ENCODE assay signal across 9 mouse cellular contexts in the genomic region with DNA sequence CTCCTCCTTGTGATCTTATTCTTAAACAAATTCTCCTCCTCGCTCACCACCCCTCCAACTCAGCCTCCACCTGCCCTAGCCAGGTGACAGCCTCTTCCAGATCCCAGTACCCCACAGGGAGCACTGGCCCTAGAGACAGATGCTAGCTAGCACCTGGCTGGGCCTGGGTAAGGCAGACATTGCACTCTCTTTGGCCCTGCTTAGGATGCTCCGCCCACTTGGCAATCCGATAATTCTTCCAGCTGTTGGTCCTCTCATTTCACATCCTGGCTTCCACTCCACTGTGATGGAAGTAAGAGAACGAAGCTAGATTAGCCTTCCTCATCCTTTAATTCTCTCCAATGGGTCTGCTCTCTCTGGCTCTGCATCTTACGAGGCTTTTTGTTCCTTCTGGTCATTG.
DNase-seq lines count a peak whose midpoint lies in the region; ATAC-seq lines count a peak whose summit lies in the region.
"Had no signal": no experiment of that assay in that cellular context is flagged by ENCODE, and none has a peak within 500 bp of the region (broad histone marks: within the 10 kb centered on the region; RNA-seq: fewer than 3 reads in every experiment).

No protein-coding gene starts in this region.

- H3K4me3 ChIP-seq in forebrain, embryonic 13.5 days, result no peak overlapping the region
- no peak overlapping the region for H3K4me3 ChIP-seq in forebrain, embryonic 14.5 days (ENCODE audit: low read depth, low read length)
- H3K4me3 ChIP-seq in hindbrain, embryonic 15.5 days, result no peak overlapping the region
- H3K4me3 ChIP-seq in midbrain, embryonic 14.5 days (replicated peaks; ENCODE audit: low read depth, low read length), result no peak overlapping the region
- H3K4me3 ChIP-seq: embryonic facial prominence, embryonic 13.5 days had no signal

- H3K9ac ChIP-seq in forebrain, embryonic 13.5 days, result no peak overlapping the region
- H3K9ac ChIP-seq in forebrain, embryonic 14.5 days (ENCODE audit: low read length), result no peak overlapping the region
- H3K9ac ChIP-seq in hindbrain, embryonic 15.5 days, result no peak overlapping the region
- no peak overlapping the region for H3K9ac ChIP-seq in midbrain, embryonic 14.5 days (replicated peaks; ENCODE audit: low read length)
- H3K9ac ChIP-seq: embryonic facial prominence, embryonic 13.5 days had no signal

- no peak for DNase-seq in forebrain, embryonic 14.5 days (ENCODE audit: low spot score)
- DNase-seq in gastrocnemius, postnatal 14 days, result peak; percentile 42
- no peak for DNase-seq in midbrain, embryonic 14.5 days
- no peak for DNase-seq in natural killer cell, adult 2 months (ENCODE audit: low spot score in 2 of 2)
- no peak for DNase-seq in left cerebral cortex, postnatal 36 days (ENCODE audit: low spot score in 2 of 2)
- DNase-seq in cerebellum, adult 11-12 months, result no peak

- ATAC-seq in forebrain, embryonic 13.5 days, result no peak
- ATAC-seq in forebrain, embryonic 14.5 days, result no peak
- no peak for ATAC-seq in hindbrain, embryonic 15.5 days (ENCODE audit: low FRiP score, low read depth)
- ATAC-seq in midbrain, embryonic 14.5 days (ENCODE audit: low FRiP score, low TSS enrichment), result no peak

- no peak overlapping the region for H3K27ac ChIP-seq in forebrain, embryonic 13.5 days
- H3K27ac ChIP-seq in forebrain, embryonic 14.5 days (ENCODE audit: low read depth, low read length), result no peak overlapping the region
- H3K27ac ChIP-seq in hindbrain, embryonic 15.5 days (replicated peaks), result no peak overlapping the region
- H3K27ac ChIP-seq in midbrain, embryonic 14.5 days (replicated peaks; ENCODE audit: low read depth, low read length), result no peak overlapping the region
- H3K27ac ChIP-seq: embryonic facial prominence, embryonic 13.5 days had no signal

- peak overlapping the region; percentile 39; the same call in 1 of the 2 replicates for H3K4me2 ChIP-seq in forebrain, embryonic 13.5 days
- H3K4me2 ChIP-seq in forebrain, embryonic 14.5 days (ENCODE audit: low read length), result no peak overlapping the region
- peak overlapping the region; percentile 44 for H3K4me2 ChIP-seq in hindbrain, embryonic 15.5 days
- H3K4me2 ChIP-seq in midbrain, embryonic 14.5 days (ENCODE audit: low read length), result peak overlapping the region; percentile 41
- H3K4me2 ChIP-seq: embryonic facial prominence, embryonic 13.5 days had no signal

- no peaks in the 10 kb centered on the region for H3K9me3 ChIP-seq in forebrain, embryonic 13.5 days (replicated peaks)
- no peaks in the 10 kb centered on the region for H3K9me3 ChIP-seq in forebrain, embryonic 14.5 days (replicated peaks; ENCODE audit: control insufficient read depth, low read length)
- no peaks in the 10 kb centered on the region for H3K9me3 ChIP-seq in hindbrain, embryonic 15.5 days
- H3K9me3 ChIP-seq in midbrain, embryonic 14.5 days (ENCODE audit: control insufficient read depth, low read length), result no peaks in the 10 kb centered on the region
- H3K9me3 ChIP-seq: embryonic facial prominence, embryonic 13.5 days had no signal

- H3K27me3 ChIP-seq in forebrain, embryonic 13.5 days, result 0 out of 2 replicates have a peak, but pooled peaks cover 3% of the 10 kb centered on the region
- no peaks in the 10 kb centered on the region for H3K27me3 ChIP-seq in forebrain, embryonic 14.5 days (replicated peaks; ENCODE audit: control insufficient read depth, insufficient read depth, low read length)
- H3K27me3 ChIP-seq in hindbrain, embryonic 15.5 days, result no peaks in the 10 kb centered on the region
- no peaks in the 10 kb centered on the region for H3K27me3 ChIP-seq in midbrain, embryonic 14.5 days (ENCODE audit: control insufficient read depth, insufficient read depth, low read length)

- intact Hi-C loops in gastrocnemius, postnatal 14 days (cut with DNase I; ENCODE audit: low total_unique reads), result no loop called here
- intact Hi-C loops in left cerebral cortex, postnatal 36 days (cut with DNase I), result no loop called here

- H3K4me1 ChIP-seq in forebrain, embryonic 13.5 days, result peaks cover 19% of the 10 kb centered on the region
- peaks cover 7% of the 10 kb centered on the region; the same call in 1 of the 2 replicates for H3K4me1 ChIP-seq in forebrain, embryonic 14.5 days (ENCODE audit: control insufficient read depth, insufficient read depth, low read length)
- peaks cover 20% of the 10 kb centered on the region for H3K4me1 ChIP-seq in hindbrain, embryonic 15.5 days (replicated peaks)
- H3K4me1 ChIP-seq in midbrain, embryonic 14.5 days (ENCODE audit: control insufficient read depth, insufficient read depth, low read length), result no peaks in the 10 kb centered on the region

- no peaks in the 10 kb centered on the region for H3K36me3 ChIP-seq in forebrain, embryonic 13.5 days (ENCODE audit: poor library complexity, severe bottlenecking)
- H3K36me3 ChIP-seq in forebrain, embryonic 14.5 days (ENCODE audit: control insufficient read depth, insufficient read depth, low read length), result no peaks in the 10 kb centered on the region
- H3K36me3 ChIP-seq in hindbrain, embryonic 15.5 days, result no peaks in the 10 kb centered on the region
- H3K36me3 ChIP-seq in midbrain, embryonic 14.5 days (ENCODE audit: control insufficient read depth, insufficient read depth, low read length), result no peaks in the 10 kb centered on the region
- H3K36me3 ChIP-seq: embryonic facial prominence, embryonic 13.5 days had no signal

- 17% methylated on average over 5 of the region's 5 CpGs for WGBS in forebrain, embryonic 13.5 days
- 18% methylated on average over 5 of the region's 5 CpGs for WGBS in forebrain, embryonic 14.5 days
- WGBS in hindbrain, embryonic 15.5 days, result 25% methylated on average over 5 of the region's 5 CpGs
- 19% methylated on average over 5 of the region's 5 CpGs for WGBS in midbrain, embryonic 14.5 days
